Comparison of ENCODE assay signal across 8 mouse cellular contexts in genomic region chr4:129288067-129288466, GRCm38 (mm10). TPM values are rescaled to one million over a fixed set of nuclear protein-coding genes. Genes with fewer than 3 reads are reported as not detected.
DNase-seq lines count a peak whose midpoint lies in the region; ATAC-seq and TF ChIP-seq lines count a peak whose summit lies in the region.

No protein-coding gene starts in this region.

- H3K9me3 ChIP-seq in heart, embryonic 10.5 days, result no peaks in the 10 kb centered on the region
- no peaks in the 10 kb centered on the region for H3K9me3 ChIP-seq in stomach, postnatal 0 days (ENCODE audit: control insufficient read depth, low read length)

- TF ChIP-seq EP300 in stomach, postnatal 0 days (optimal IDR thresholded peaks at IDR 0.05), result no peak

- no peak overlapping the region for H3K27ac ChIP-seq in heart, embryonic 10.5 days
- H3K27ac ChIP-seq in stomach, postnatal 0 days (replicated peaks), result no peak overlapping the region

- H3K27me3 ChIP-seq in heart, embryonic 10.5 days (ENCODE audit: insufficient read depth, poor library complexity, severe bottlenecking), result peaks cover 67% of the 10 kb centered on the region
- H3K27me3 ChIP-seq in stomach, postnatal 0 days (ENCODE audit: control insufficient read depth, insufficient read depth, low read length), result no peaks in the 10 kb centered on the region

- DNase-seq in 3T3-L1 (ENCODE audit: low read depth, low spot score) (peak; percentile 64), MN1 (ENCODE audit: low spot score) (peak; percentile 92)
- DNase-seq in heart, embryonic 10.5 days (ENCODE audit: low spot score), result no peak
- peak; percentile 31 to 51 for DNase-seq in kidney, postnatal 4 days
- DNase-seq in stomach, postnatal 0 days (ENCODE audit: low spot score), result peak; percentile 24
- DNase-seq in right cerebral cortex, postnatal 25 days, result no peak
- no peak for DNase-seq in cerebellum, adult 18-20 months
- DNase-seq in layer of hippocampus, adult 9-11 months, result no peak

- 45% methylated on average over 3 of the region's 3 CpGs for WGBS in heart, embryonic 10.5 days
- 26% methylated on average over 3 of the region's 3 CpGs for WGBS in stomach, postnatal 0 days

- no peak overlapping the region for H3K9ac ChIP-seq in stomach, postnatal 0 days (ENCODE audit: low read length)

- H3K4me3 ChIP-seq in heart, embryonic 10.5 days, result peak overlapping the region; percentile 75
- no peak overlapping the region; the same call in 1 of the 2 replicates for H3K4me3 ChIP-seq in stomach, postnatal 0 days (ENCODE audit: low read depth, low read length)

- H3K4me1 ChIP-seq in heart, embryonic 10.5 days, result peaks cover 20% of the 10 kb centered on the region
- 0 out of 2 replicates have a peak, but pooled peaks cover 2% of the 10 kb centered on the region for H3K4me1 ChIP-seq in stomach, postnatal 0 days (replicated peaks; ENCODE audit: control insufficient read depth, insufficient read depth)

- no peak for TF ChIP-seq CTCF in stomach, postnatal 0 days (IDR thresholded peaks at IDR 0.05; ENCODE audit: low read depth)

- no peaks in the 10 kb centered on the region for H3K36me3 ChIP-seq in heart, embryonic 10.5 days
- H3K36me3 ChIP-seq in stomach, postnatal 0 days (ENCODE audit: control insufficient read depth, insufficient read depth, low read length), result no peaks in the 10 kb centered on the region

- ATAC-seq in stomach, postnatal 0 days (ENCODE audit: low FRiP score, low TSS enrichment), result no peak

- H3K4me2 ChIP-seq in stomach, postnatal 0 days (replicated peaks; ENCODE audit: low read depth), result peak overlapping the region; percentile 92

RNA-seq across cellular contexts. Expression of gene Sync, which starts 0.7 kb away (rescaled TPM):
- polyA plus RNA-seq in heart, embryonic 10.5 days (2016; fragmentation: Nextera tagmentation; extraction: Ambion mirVana), result 0.42 and 1.2 TPM in 2 replicates
- polyA plus RNA-seq in stomach, postnatal 0 days (2015; fragmentation: Nextera tagmentation; extraction: Ambion mirVana), result 2.9 and 3.2 TPM in 2 replicates

RNA-seq across cellular contexts. Expression of gene C77080, which starts 26.9 kb away (rescaled TPM):
- polyA plus RNA-seq in heart, embryonic 10.5 days (2016; fragmentation: Nextera tagmentation; extraction: Ambion mirVana), result 1.1 and 2.7 TPM in 2 replicates
- polyA plus RNA-seq in stomach, postnatal 0 days (2015; fragmentation: Nextera tagmentation; extraction: Ambion mirVana), result 9.6 and 10.3 TPM in 2 replicates

RNA-seq across cellular contexts. Expression of gene Rbbp4, which starts 47.1 kb away (rescaled TPM):
- 329 and 377 TPM in 2 replicates for polyA plus RNA-seq in heart, embryonic 10.5 days (2016; fragmentation: Nextera tagmentation; extraction: Ambion mirVana)
- polyA plus RNA-seq in stomach, postnatal 0 days (2015; fragmentation: Nextera tagmentation; extraction: Ambion mirVana), result 149 and 153 TPM in 2 replicates

RNA-seq across cellular contexts. Expression of gene Zbtb8os, which starts 47.4 kb away (rescaled TPM):
- 50.0 and 58.8 TPM in 2 replicates for polyA plus RNA-seq in heart, embryonic 10.5 days (2016; fragmentation: Nextera tagmentation; extraction: Ambion mirVana)
- 41.7 and 42.5 TPM in 2 replicates for polyA plus RNA-seq in stomach, postnatal 0 days (2015; fragmentation: Nextera tagmentation; extraction: Ambion mirVana)

Comparison
In these comparisons a context has a peak if more than half of its experiments do, and no peak if none do; other contexts are left out.
1. DNase-seq: peak in 3T3-L1 (single experiment), MN1 (single experiment), kidney, postnatal 4 days (2 of 2) and stomach, postnatal 0 days (single experiment); none in heart, embryonic 10.5 days (single experiment), right cerebral cortex, postnatal 25 days (single experiment), cerebellum, adult 18-20 months (0 of 2) and layer of hippocampus, adult 9-11 months (single experiment).